Mouse (Mus musculus) lung, postnatal 0 days (tissue): ENCODE results near the gene Gm10972.

Source experiments
- CTCF ChIP-seq: IDR thresholded peaks from 2 replicates; pipeline ENCODE4 v1.5.1; 2016; ENCODE audit warnings: antibody characterized with exemption, mild to moderate bottlenecking
- EP300 ChIP-seq: IDR thresholded peaks from 2 replicates; pipeline ENCODE4 v1.6.1; 2016; ENCODE audit warnings: antibody characterized with exemption, mild to moderate bottlenecking, control low read depth

DNA sequence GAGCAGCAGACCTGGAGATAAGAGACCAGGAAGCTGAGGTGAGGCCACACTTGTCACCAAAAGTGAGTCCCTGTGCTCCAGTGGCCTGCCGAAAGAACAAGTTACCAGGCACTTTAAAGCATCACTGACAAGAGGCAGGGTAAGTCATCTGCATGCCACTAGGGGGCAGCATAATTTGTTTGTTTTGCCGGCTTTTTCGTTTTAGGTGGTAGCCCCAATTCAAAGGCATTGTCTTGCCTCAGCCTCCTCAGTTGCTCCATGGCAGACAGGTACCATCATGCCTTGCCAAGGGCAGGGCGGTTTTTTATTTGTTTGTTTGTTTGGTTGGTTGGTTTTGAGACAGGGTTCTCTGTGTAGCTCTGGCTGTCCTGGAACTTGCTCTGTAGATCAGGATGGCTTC, 26.2 kb upstream of the Gm10972 start:
- TF ChIP-seq CTCF (peak; percentile 70), EP300 (no peak)
